Mouse (Mus musculus): ENCODE measurements at regions not wholly inside any gene's neighbourhood (a gene's known extent, or its start where the extent isn't known, plus 50 kb on each side); places are given as distances from the start of the nearest gene placed in this dataset.
"Not testable (repeated sequence)": the region's sequence is repeated elsewhere in the genome, so short reads cannot be mapped to it uniquely, and the experiment has no call there.

DNA sequence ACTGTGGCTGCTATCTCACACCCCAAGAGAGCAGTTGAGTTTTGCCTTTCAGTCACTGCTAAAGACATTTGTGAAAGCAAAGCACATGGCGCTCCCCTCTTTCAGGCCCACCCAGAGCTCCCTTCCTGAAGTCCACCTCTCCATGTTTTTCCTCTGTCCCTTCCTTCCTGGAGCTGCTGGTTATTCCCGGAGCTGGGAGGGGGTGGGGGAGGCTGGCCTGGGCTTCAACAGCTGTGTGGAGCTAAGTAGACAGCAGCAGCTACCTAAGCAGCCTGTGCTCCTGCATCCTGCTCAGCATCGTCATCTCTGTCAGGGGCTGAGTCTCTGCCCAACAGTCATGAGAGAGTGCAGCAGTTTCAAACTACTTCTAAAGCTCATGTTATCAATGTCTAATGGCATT, 78.0 kb upstream of the Cdyl start:
- no peak overlapping the region for H3K9ac ChIP-seq
- H3K36me3 ChIP-seq: no peaks in the 10 kb centered on the region
- no peaks in the 10 kb centered on the region for H3K9me3 ChIP-seq (replicated peaks)
- WGBS: 22% methylated on average over 3 of the region's 3 CpGs
- no peak overlapping the region for H3K4me3 ChIP-seq
- no peak overlapping the region for H3K27ac ChIP-seq
- H3K4me1 ChIP-seq: no peaks in the 10 kb centered on the region
- peak; percentile 50; the same call in 1 of the 2 replicates for ATAC-seq (ENCODE audit: low FRiP score)
- H3K27me3 ChIP-seq: no peaks in the 10 kb centered on the region
- no peak overlapping the region for H3K4me2 ChIP-seq (replicated peaks)

DNA sequence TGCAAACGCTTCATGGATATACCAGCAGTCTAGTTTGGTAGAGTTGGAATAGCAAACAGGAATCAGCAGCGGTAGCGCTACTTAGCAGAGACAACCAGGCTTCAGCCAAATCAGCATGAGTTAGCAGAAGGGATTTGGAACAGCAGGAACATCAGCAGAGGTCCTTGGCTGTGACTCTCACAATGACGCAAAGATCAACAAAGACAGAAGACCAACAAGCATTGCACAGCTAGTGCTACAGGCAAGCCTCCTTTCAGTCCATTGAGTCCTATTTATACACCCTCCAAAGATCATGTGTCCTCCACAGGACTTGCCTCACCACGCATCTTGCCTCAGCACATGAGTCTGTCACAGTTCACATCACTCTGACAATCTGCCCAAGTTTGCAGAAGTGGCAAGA, 61.6 kb upstream of the Cdyl start:
- Histone ChIP-seq H3K4me2 (replicated peaks) (no peak overlapping the region), H3K4me1 (no peaks in the 10 kb centered on the region), H3K9me3 (replicated peaks) (no peaks in the 10 kb centered on the region), H3K9ac (no peak overlapping the region), H3K27me3 (no peaks in the 10 kb centered on the region), H3K36me3 (no peaks in the 10 kb centered on the region), H3K27ac (no peak overlapping the region), H3K4me3 (no peak overlapping the region)
- ATAC-seq (ENCODE audit: low FRiP score): no peak
- WGBS: 87% methylated on average over 5 of the region's 5 CpGs

DNA sequence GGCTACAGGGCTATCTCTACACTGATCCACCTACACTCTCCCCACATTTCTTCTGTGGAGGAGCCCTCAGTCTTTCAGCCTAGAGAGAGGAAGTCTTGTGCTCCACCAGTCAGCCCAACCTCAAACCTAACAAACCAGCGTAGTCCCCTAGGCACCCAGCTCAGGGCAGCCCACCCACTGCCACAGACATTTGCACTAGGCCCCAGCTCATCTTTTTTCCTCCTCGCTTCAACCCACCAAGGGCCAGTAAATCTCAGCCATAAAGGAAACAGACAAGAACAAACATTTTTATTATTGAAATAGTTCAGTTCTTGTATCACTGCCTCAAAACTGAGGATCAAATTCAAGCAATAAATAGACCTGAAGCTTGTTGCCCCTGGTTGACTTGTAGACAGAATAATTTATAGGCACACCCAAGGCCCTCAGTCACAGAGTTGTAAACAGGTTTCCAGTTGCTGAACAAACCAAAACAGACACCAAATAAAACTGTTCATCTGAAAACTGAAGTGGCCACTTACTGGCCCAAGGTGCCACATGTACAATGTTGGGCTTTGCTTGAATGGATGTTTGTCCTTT, 58.0 kb upstream of the Cdyl start:
- Histone ChIP-seq H3K9ac (no peak overlapping the region), H3K27me3 (no peaks in the 10 kb centered on the region), H3K27ac (no peak overlapping the region), H3K36me3 (no peaks in the 10 kb centered on the region), H3K4me2 (replicated peaks) (no peak overlapping the region), H3K4me1 (no peaks in the 10 kb centered on the region), H3K9me3 (replicated peaks) (no peaks in the 10 kb centered on the region), H3K4me3 (no peak overlapping the region)
- ATAC-seq (ENCODE audit: low FRiP score): no peak
- 85% methylated on average over 2 of the region's 2 CpGs for WGBS

DNA sequence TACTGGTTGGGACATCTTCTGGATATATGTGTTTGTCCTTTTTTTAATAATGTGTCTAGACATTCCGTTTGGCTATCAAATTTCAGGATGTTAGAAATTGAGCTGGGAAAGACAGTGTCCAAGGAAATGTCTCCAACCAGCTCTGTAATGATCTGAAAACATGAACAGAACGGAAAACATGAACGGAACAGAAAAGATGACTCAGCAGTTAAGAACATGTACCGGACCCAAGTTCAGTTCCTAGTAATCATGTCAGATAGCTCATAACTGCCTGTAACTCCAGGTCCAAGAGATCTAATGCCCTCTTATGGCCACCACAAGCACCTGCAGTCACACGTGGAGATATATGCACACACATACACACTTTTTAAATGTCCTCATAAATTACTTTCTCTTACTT, 56.6 kb upstream of the Cdyl start:
- Histone ChIP-seq H3K27me3 (no peaks in the 10 kb centered on the region), H3K36me3 (no peaks in the 10 kb centered on the region), H3K9me3 (replicated peaks) (no peaks in the 10 kb centered on the region), H3K9ac (no peak overlapping the region), H3K4me3 (no peak overlapping the region), H3K27ac (no peak overlapping the region), H3K4me2 (replicated peaks) (no peak overlapping the region), H3K4me1 (no peaks in the 10 kb centered on the region)
- WGBS: 93% methylated on average over 5 of the region's 5 CpGs
- ATAC-seq (ENCODE audit: low FRiP score): no peak

DNA sequence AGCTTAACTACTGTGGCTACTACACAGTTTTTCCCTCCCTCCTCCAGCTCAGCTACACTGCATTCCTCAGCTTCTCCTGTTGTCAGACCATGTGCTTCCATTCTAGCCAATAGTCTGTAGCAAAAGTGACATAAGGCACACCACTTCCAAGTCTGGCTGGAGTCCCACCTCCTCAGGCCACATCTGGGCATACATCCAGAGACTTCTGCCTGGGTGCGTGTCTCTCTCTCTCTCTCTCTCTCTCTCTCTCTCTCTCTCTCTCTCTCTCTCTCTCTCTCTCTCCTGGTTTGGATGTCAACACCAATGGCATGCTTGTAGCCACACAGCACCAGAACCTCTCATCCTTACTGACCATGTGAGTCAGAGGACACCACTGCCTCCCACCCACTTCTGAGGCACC, 55.6 kb upstream of the Cdyl start:
- no peak overlapping the region for H3K27ac ChIP-seq
- no peaks in the 10 kb centered on the region for H3K9me3 ChIP-seq (replicated peaks)
- no peak overlapping the region for H3K4me2 ChIP-seq (replicated peaks)
- H3K36me3 ChIP-seq: no peaks in the 10 kb centered on the region
- no peaks in the 10 kb centered on the region for H3K27me3 ChIP-seq
- no peaks in the 10 kb centered on the region for H3K4me1 ChIP-seq
- no peak overlapping the region for H3K4me3 ChIP-seq
- 77% methylated on average over 1 of the region's 1 CpGs for WGBS
- no peak overlapping the region for H3K9ac ChIP-seq
- ATAC-seq (ENCODE audit: low FRiP score): no peak

DNA sequence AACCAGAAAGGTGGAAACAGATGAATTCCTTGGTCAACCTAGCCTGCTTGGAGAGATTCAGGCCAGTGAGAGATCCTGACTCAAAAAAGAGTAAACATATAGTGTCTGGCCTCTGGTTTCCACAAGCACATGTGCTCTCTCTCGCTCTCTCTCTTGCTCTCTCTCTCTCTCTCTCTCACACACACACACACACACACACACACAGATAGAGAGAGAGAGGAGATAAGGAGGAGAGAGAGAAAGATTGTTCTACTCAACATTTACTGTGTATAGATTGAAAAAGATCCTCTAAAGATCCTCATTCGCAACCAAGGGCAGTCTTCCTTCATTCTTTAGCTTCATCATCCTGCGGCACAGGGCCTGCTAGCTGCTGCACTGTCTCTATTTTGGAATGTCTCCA, 54.9 kb upstream of the Cdyl start:
- Histone ChIP-seq H3K4me2 (replicated peaks) (no peak overlapping the region), H3K9ac (no peak overlapping the region), H3K4me3 (no peak overlapping the region), H3K36me3 (no peaks in the 10 kb centered on the region), H3K4me1 (no peaks in the 10 kb centered on the region), H3K27ac (no peak overlapping the region), H3K9me3 (replicated peaks) (no peaks in the 10 kb centered on the region), H3K27me3 (no peaks in the 10 kb centered on the region)
- 97% methylated on average over 3 of the region's 3 CpGs for WGBS
- no peak for ATAC-seq (ENCODE audit: low FRiP score)

DNA sequence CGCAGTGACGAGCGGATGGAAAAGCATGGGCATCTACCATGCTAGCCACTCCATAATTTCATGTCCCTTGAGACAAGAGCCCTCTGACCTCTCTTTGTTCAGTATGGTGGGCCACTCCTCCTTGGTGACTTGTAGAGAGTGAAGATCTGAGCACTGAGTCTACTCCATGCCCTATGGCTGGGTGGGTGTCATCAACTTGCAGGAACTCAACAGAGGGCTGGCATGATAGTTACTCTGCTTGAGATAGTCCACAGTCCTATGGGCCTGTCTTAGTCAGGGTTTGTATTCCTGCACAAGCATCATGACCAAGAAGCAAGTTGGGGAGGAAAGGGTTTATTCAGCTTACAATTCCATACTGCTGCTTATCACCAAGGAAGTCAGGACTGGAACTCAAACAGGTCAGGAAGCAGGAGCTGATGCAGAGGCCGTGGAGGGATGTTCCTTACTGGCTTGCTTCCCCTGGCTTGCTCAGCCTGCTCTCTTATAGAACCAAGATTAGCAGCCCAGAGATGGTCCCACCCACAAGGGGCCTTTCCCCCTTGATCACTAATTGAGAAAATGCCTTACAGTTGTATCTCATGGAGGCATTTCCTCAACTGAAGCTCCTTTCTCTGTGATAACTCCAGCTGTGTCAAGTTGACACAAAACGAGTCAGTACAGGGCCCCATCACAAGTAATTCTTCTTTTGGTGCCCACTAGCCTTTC, 52.6 kb upstream of the Cdyl start:
- H3K4me1 ChIP-seq; H3K27me3 ChIP-seq; H3K4me2 ChIP-seq (replicated peaks); H3K36me3 ChIP-seq; ATAC-seq (ENCODE audit: low FRiP score); H3K9ac ChIP-seq; H3K9me3 ChIP-seq (replicated peaks); H3K4me3 ChIP-seq; H3K27ac ChIP-seq: not testable (repeated sequence)
- WGBS: 90% methylated on average over 5 of the region's 5 CpGs

DNA sequence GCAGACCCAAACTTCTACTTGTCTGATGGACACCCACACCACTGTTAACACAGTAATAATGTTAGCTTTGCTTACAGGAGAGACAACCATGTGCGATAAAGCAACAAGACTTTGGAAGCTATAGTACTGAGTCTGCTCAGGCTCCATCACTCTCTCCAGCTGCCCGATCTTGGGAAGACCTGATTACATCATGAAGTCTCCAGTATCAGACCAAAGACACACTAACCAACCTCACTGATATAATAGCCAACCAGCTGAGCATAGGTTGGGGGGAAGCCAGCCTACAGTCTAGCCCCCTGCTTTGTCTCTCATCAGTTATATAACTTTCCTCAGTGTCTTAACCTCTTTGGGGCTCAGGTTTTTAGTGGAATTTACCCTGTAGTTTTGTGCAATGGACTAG, 51.9 kb upstream of the Cdyl start:
- H3K36me3 ChIP-seq: no peaks in the 10 kb centered on the region
- WGBS: 88% methylated on average over 2 of the region's 2 CpGs
- H3K27ac ChIP-seq: no peak overlapping the region

More for the DNA sequence above, 51.9 kb upstream of the Cdyl start:
- no peak overlapping the region for H3K4me3 ChIP-seq
- ATAC-seq (ENCODE audit: low FRiP score): no peak
- no peaks in the 10 kb centered on the region for H3K27me3 ChIP-seq
- H3K9ac ChIP-seq: no peak overlapping the region
- H3K4me1 ChIP-seq: no peaks in the 10 kb centered on the region
- H3K9me3 ChIP-seq (replicated peaks): no peaks in the 10 kb centered on the region
- no peak overlapping the region for H3K4me2 ChIP-seq (replicated peaks)
